ENCODE assay signal across 9 mouse cellular contexts in genomic region chr4:150757815-150758426, GRCm38 (mm10).
DNase-seq lines count a peak whose midpoint lies in the region; ATAC-seq and TF ChIP-seq lines count a peak whose summit lies in the region.
"Had no signal": no experiment of that assay in that cellular context is flagged by ENCODE, and none has a peak within 500 bp of the region (broad histone marks: within the 10 kb centered on the region; RNA-seq: fewer than 3 reads in every experiment).

No protein-coding gene starts in this region.

- DNase-seq in lung, embryonic 14.5 days = peak; percentile 41
- no peak for DNase-seq in lung, adult 2 months
- DNase-seq in gastrocnemius, postnatal 25 days = no peak
- no peak for DNase-seq in gastrocnemius, adult 8-10 months (ENCODE audit: low spot score in 2 of 2)
- DNase-seq: kidney, adult 9 months had no signal

- peak overlapping the region; percentile 49 for H3K4me2 ChIP-seq in lung, embryonic 14.5 days
- H3K4me2 ChIP-seq in forebrain, embryonic 15.5 days (replicated peaks) = no peak overlapping the region
- H3K4me2 ChIP-seq in intestine, embryonic 15.5 days (replicated peaks) = peak overlapping the region; percentile 30
- peak overlapping the region; percentile 11; the same call in 1 of the 2 replicates for H3K4me2 ChIP-seq in neural tube, embryonic 14.5 days (ENCODE audit: low read depth, low read length)

- H3K9ac ChIP-seq in lung, embryonic 14.5 days = peak overlapping the region; percentile 37; the same call in 1 of the 2 replicates
- peak overlapping the region; percentile 25; the same call in 1 of the 2 replicates for H3K9ac ChIP-seq in forebrain, embryonic 15.5 days (replicated peaks)
- no peak overlapping the region for H3K9ac ChIP-seq in intestine, embryonic 15.5 days
- peak overlapping the region; percentile 8 for H3K9ac ChIP-seq in neural tube, embryonic 14.5 days (replicated peaks; ENCODE audit: low read depth, low read length)

- no peaks in the 10 kb centered on the region for H3K27me3 ChIP-seq in lung, embryonic 14.5 days (ENCODE audit: insufficient read depth, low read length)
- no peaks in the 10 kb centered on the region for H3K27me3 ChIP-seq in forebrain, embryonic 15.5 days
- no peaks in the 10 kb centered on the region for H3K27me3 ChIP-seq in intestine, embryonic 15.5 days (replicated peaks)
- H3K27me3 ChIP-seq in neural tube, embryonic 14.5 days (ENCODE audit: control insufficient read depth, insufficient read depth, low read length) = no peaks in the 10 kb centered on the region

- peak overlapping the region; percentile 90 for H3K27ac ChIP-seq in lung, embryonic 14.5 days (ENCODE audit: low read depth)
- peak overlapping the region; percentile 46 for H3K27ac ChIP-seq in forebrain, embryonic 15.5 days (replicated peaks)
- H3K27ac ChIP-seq in intestine, embryonic 15.5 days = peak overlapping the region; percentile 71
- H3K27ac ChIP-seq in neural tube, embryonic 14.5 days (ENCODE audit: low read depth, low read length) = peak overlapping the region; percentile 79

- 15% methylated on average over 10 of the region's 10 CpGs for WGBS in lung, embryonic 14.5 days
- 35% methylated on average over 10 of the region's 10 CpGs for WGBS in lung, adult 2 months
- WGBS in forebrain, embryonic 15.5 days = 26% methylated on average over 10 of the region's 10 CpGs
- WGBS in intestine, embryonic 15.5 days = 37% methylated on average over 10 of the region's 10 CpGs
- WGBS in neural tube, embryonic 14.5 days = 23% methylated on average over 10 of the region's 10 CpGs

- TF ChIP-seq POLR2A in lung, adult 2 months (IDR thresholded peaks at IDR 0.05; ENCODE audit: borderline replicate concordance, extremely low read depth, low read depth, low read length) = no peak

- no peak for TF ChIP-seq CTCF in lung, embryonic 14.5 days (IDR thresholded peaks at IDR 0.05; ENCODE audit: low read depth)
- TF ChIP-seq CTCF in lung, adult 2 months (IDR thresholded peaks at IDR 0.05; ENCODE audit: insufficient read depth, low read length) = no peak

- peak; percentile 37; the same call in 1 of the 2 replicates for ATAC-seq in lung, embryonic 14.5 days (ENCODE audit: insufficient read depth)
- ATAC-seq in forebrain, embryonic 15.5 days (replicated peaks) = peak; percentile 46; the same call in 1 of the 2 replicates
- ATAC-seq in intestine, embryonic 15.5 days = 0 out of 2 replicates have a peak, but pooled peaks have one; percentile 8
- peak; percentile 42 for ATAC-seq in neural tube, embryonic 14.5 days (ENCODE audit: low read depth)
- no peak; the same call in 1 of the 2 replicates for ATAC-seq in megakaryocyte progenitor cell, adult 5-6 weeks (replicated peaks; ENCODE audit: poor library complexity)

- H3K4me1 ChIP-seq in lung, embryonic 14.5 days (ENCODE audit: insufficient read depth) = peaks cover 27% of the 10 kb centered on the region
- H3K4me1 ChIP-seq in lung, adult 2 months (ENCODE audit: control insufficient read depth, insufficient read depth, low read length) = peaks cover 7% of the 10 kb centered on the region
- H3K4me1 ChIP-seq in forebrain, embryonic 15.5 days = peaks cover 18% of the 10 kb centered on the region
- peaks cover 20% of the 10 kb centered on the region for H3K4me1 ChIP-seq in intestine, embryonic 15.5 days (replicated peaks)
- peaks cover 20% of the 10 kb centered on the region for H3K4me1 ChIP-seq in neural tube, embryonic 14.5 days (ENCODE audit: control insufficient read depth, insufficient read depth, low read length)

- no peak overlapping the region for H3K4me3 ChIP-seq in lung, embryonic 14.5 days (ENCODE audit: low read depth, low read length)
- no peak overlapping the region for H3K4me3 ChIP-seq in lung, adult 2 months (replicated peaks; ENCODE audit: extremely low read depth, low read depth, low read length)
- no peak overlapping the region for H3K4me3 ChIP-seq in forebrain, embryonic 15.5 days
- H3K4me3 ChIP-seq in intestine, embryonic 15.5 days (replicated peaks) = no peak overlapping the region
- H3K4me3 ChIP-seq in neural tube, embryonic 14.5 days (ENCODE audit: low read depth, low read length) = no peak overlapping the region

- H3K9me3 ChIP-seq in lung, embryonic 14.5 days (ENCODE audit: low read depth, low read length) = no peaks in the 10 kb centered on the region
- no peaks in the 10 kb centered on the region for H3K9me3 ChIP-seq in forebrain, embryonic 15.5 days
- H3K9me3 ChIP-seq in intestine, embryonic 15.5 days = no peaks in the 10 kb centered on the region
- no peaks in the 10 kb centered on the region for H3K9me3 ChIP-seq in neural tube, embryonic 14.5 days (ENCODE audit: control insufficient read depth, low read length)

- no peaks in the 10 kb centered on the region for H3K36me3 ChIP-seq in lung, embryonic 14.5 days (ENCODE audit: insufficient read depth)
- no peaks in the 10 kb centered on the region for H3K36me3 ChIP-seq in forebrain, embryonic 15.5 days
- no peaks in the 10 kb centered on the region for H3K36me3 ChIP-seq in intestine, embryonic 15.5 days
- H3K36me3 ChIP-seq in neural tube, embryonic 14.5 days (ENCODE audit: control insufficient read depth, insufficient read depth, low read length) = no peaks in the 10 kb centered on the region
